Mouse (Mus musculus): ENCODE results near the gene Mef2a.

DNA sequence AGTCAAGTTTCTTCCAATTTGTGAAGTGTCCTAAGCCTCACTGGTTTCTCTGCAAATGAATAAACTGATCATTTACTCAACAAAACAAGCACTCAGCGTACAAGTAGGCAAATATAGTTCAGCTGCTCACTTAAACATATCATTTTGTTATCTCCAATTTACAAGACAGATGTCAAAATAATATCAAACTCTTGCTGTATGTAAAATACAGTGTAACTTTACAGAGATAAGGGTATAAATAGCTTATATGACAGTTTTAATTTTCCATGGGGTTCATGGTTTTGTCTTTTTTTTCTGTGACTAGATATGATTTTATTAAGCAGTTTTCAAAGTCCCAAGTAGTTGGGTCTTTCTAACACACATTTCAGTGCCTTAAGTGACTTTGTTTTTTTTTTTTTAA lies 127.4 kb downstream of the Mef2a start:
- no peak for TF ChIP-seq CTCF (IDR thresholded peaks at IDR 0.05; ENCODE audit: borderline replicate concordance, insufficient read depth, low read depth, low read length)
- TF ChIP-seq POLR2A (IDR thresholded peaks at IDR 0.05; ENCODE audit: borderline replicate concordance, insufficient read depth, low read length) = no peak
